Mouse (Mus musculus) erythroblast, embryonic 14.5 days (primary cell): ENCODE data around the gene Plagl1. TPM values are rescaled to one million over a fixed set of nuclear protein-coding genes. Genes with fewer than 3 reads are reported as not detected.
A peak's percentile ranks its signal among the peaks of the same experiment; 100 is the strongest.

Experiments
- H3K27me3 ChIP-seq: 2 replicates; pipeline ENCODE4 v1.6.1; 2012; ENCODE audit warnings: inconsistent platforms; ENCODE audit not compliant: control insufficient read depth
- H3K36me3 ChIP-seq: 2 replicates; pipeline ENCODE4 v1.6.1; 2012; ENCODE audit warnings: mild to moderate bottlenecking, inconsistent platforms; ENCODE audit not compliant: control insufficient read depth
- H3K4me1 ChIP-seq: 2 replicates; pipeline ENCODE4 v1.6.1; 2012; ENCODE audit warnings: inconsistent platforms; ENCODE audit not compliant: control insufficient read depth
- H3K4me3 ChIP-seq: replicated peaks from 2 replicates; pipeline ENCODE3; 2012; ENCODE audit warnings: moderate library complexity, mild to moderate bottlenecking, inconsistent platforms
- H3K9me3 ChIP-seq: 2 replicates; pipeline ENCODE4 v1.6.1; 2012; ENCODE audit warnings: low read length, inconsistent platforms, mixed read lengths; ENCODE audit not compliant: control insufficient read depth
- GATA1 ChIP-seq: IDR thresholded peaks from 2 replicates; pipeline ENCODE4 v1.6.1; 2012; ENCODE audit warnings: low read length, inconsistent platforms, mixed read lengths
- TAL1 ChIP-seq: IDR thresholded peaks from 3 replicates; pipeline ENCODE4 v1.6.1; 2012; ENCODE audit warnings: low read length, inconsistent platforms, mixed read lengths
- polyA plus RNA-seq: library from polyadenylated mRNA; stranded (reverse); fragments of >175 nt; gene quantifications from 2 replicates; pipeline ENCODE4 v1.2.3, GENCODE M21; 2012

Plagl1 gene
- polyA plus RNA-seq, 1 experiment: 0.02 TPM

DNA sequence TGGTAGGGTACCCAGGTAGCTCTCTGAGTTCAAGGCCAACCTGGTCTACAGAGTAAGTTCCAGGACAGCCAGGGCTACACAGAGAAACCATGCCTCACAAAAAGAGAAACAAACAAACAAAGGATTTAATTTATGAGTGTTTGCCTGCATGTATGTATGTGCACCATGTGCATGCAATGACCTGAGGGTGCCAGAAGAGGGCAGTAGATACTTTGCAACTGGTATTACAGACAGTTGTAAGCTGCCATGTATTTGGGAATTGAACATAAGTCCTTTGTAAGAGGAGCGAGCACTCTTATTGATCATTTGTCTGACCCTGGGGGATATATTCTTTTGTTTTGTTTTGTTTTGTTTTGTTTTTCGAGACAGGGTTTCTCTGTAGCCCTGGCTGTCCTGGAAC is 10.7 kb downstream of the Plagl1 start:
- Histone ChIP-seq H3K4me3 (no peak overlapping the region), H3K9me3 (peaks cover 5% of the 10 kb centered on the region), H3K27me3 (no peaks in the 10 kb centered on the region), H3K4me1 (no peaks in the 10 kb centered on the region), H3K36me3 (no peaks in the 10 kb centered on the region)
- TF ChIP-seq GATA1 (no peak), TAL1 (no peak)

DNA sequence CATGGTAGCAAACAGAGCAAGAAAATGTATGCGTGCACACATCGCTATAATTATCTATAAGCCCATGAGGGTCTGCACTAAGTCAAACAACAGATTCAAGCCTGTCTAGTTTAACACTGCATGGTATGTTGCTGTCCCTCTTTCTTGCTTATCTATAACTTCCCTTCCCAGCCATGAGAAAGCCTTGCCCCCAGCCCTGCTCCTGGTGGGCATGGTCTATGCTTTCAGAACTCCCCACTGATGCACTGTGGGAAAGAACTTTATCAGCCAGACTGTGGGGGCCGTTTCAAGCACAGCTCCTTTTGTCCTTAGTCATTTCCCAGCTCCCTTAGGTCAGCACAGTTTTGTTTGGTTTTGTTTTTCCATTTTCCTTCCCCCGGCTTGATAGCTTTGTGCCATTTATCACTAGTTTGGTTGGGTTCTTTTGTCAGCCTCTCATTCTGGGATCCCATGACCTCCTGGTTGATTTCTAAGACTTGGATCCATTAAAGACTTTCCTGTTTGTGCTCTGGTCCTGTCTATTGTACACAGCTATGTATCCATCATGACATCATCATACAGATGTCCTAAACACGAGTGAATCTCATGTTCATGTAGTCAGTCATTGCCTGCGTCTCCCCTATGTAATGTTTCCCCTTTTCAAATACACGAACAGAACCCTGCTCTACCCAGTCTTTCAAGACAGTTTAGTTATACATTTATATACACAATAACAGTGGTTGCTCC is 16.7 kb downstream of the Plagl1 start:
- no peaks in the 10 kb centered on the region for H3K36me3 ChIP-seq
- no peaks in the 10 kb centered on the region for H3K9me3 ChIP-seq
- no peaks in the 10 kb centered on the region for H3K27me3 ChIP-seq
- H3K4me3 ChIP-seq: no peak overlapping the region
- no peak for TF ChIP-seq GATA1
- no peak for TF ChIP-seq TAL1
- no peaks in the 10 kb centered on the region for H3K4me1 ChIP-seq

DNA sequence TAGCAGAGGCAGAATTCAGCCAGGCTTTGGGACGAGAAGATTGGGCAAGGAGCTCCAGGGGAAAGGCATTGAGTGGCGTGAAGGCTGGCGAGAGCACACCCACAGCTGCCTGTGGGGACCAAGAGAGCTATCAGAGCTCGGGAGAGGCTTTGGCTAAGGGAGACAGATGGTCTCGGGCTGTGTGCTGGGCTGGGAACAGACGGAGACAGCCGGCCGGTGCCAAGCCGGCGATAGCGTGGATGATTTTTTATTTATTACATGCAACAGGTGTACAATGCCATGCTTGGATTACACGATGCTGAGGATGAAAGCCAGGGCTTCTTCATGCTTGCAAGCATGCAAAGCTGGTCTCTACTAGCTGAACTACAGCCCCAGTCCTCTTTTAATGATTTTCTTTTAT is 22.2 kb downstream of the Plagl1 start:
- Histone ChIP-seq H3K36me3 (no peaks in the 10 kb centered on the region), H3K4me3 (no peak overlapping the region), H3K4me1 (no peaks in the 10 kb centered on the region), H3K27me3 (no peaks in the 10 kb centered on the region), H3K9me3 (no peaks in the 10 kb centered on the region)
- TF ChIP-seq GATA1 (no peak), TAL1 (no peak)

- TF ChIP-seq GATA1 (no peak), TAL1 (no peak)
These were observed 30.5 kb downstream of the Plagl1 start for GRCm38 (mm10) chr10:13090596-13091424.

DNA sequence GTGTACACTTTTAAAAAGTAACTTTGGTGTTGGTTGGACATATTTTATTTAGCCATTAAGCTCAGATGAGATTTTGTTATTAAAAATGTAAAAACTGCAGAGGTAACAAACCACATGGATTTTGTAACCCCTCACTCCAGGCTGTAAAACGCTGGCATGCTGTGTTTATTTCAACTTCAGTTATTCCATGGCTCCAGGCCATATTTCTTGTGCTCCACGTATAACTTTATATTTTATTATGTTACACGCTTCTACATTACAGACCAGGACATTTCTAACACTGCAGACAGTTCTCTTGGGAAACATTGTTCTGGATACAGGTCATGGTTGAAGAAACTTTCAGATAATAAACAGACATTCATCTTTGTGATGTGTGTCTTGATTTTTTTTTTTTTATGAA is 32.7 kb downstream of the Plagl1 start:
- H3K27me3 ChIP-seq: peaks cover 39% of the 10 kb centered on the region
- no peak for TF ChIP-seq GATA1
- TF ChIP-seq TAL1: no peak
- H3K4me3 ChIP-seq: no peak overlapping the region
- no peaks in the 10 kb centered on the region for H3K4me1 ChIP-seq
- H3K9me3 ChIP-seq: peaks cover 9% of the 10 kb centered on the region
- H3K36me3 ChIP-seq: no peaks in the 10 kb centered on the region

More at GRCm38 (mm10) chr10:13090596-13091424, 30.5 kb downstream of the Plagl1 start:
- H3K9me3 ChIP-seq: peaks cover 9% of the 10 kb centered on the region
- H3K27me3 ChIP-seq: peaks cover 39% of the 10 kb centered on the region
- no peaks in the 10 kb centered on the region for H3K36me3 ChIP-seq
- H3K4me3 ChIP-seq: peak overlapping the region; percentile 26
- H3K4me1 ChIP-seq: no peaks in the 10 kb centered on the region

DNA sequence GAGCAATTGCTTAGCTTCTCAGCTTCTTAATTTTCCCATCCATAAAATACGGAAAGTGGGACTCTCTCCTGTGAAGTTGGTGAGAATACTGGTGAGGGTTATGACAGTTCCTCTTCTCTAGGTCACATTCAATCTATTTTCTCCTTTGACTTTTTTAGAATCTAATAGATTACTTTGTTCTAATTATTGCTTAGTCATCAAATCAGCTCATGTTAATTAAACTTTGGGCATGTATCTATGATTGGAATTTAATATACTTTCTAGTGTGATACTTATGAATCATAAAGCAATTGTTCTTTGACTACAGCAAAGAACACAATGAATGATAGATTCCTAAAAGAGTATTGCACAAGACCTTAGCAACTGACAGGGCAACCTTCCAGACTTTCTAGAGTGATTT is 38.6 kb downstream of the Plagl1 start:
- H3K9me3 ChIP-seq: no peaks in the 10 kb centered on the region
- H3K4me1 ChIP-seq: no peaks in the 10 kb centered on the region
- no peak for TF ChIP-seq TAL1
- TF ChIP-seq GATA1: no peak
- no peaks in the 10 kb centered on the region for H3K27me3 ChIP-seq
- no peak overlapping the region for H3K4me3 ChIP-seq
- no peaks in the 10 kb centered on the region for H3K36me3 ChIP-seq

- H3K4me1 ChIP-seq: no peaks in the 10 kb centered on the region
- H3K4me3 ChIP-seq: no peak overlapping the region
- H3K36me3 ChIP-seq: no peaks in the 10 kb centered on the region
- TF ChIP-seq GATA1 (no peak), TAL1 (no peak)
- no peaks in the 10 kb centered on the region for H3K27me3 ChIP-seq
- H3K9me3 ChIP-seq: no peaks in the 10 kb centered on the region
These were observed 39.9 kb downstream of the Plagl1 start for GRCm38 (mm10) chr10:13100061-13100648.

GRCm38 (mm10) chr10:13102360-13102759 is 42.1 kb downstream of the Plagl1 start:
- H3K4me3 ChIP-seq: no peak overlapping the region
- H3K36me3 ChIP-seq: no peaks in the 10 kb centered on the region
- TF ChIP-seq GATA1: no peak
- TF ChIP-seq TAL1: no peak
- H3K9me3 ChIP-seq: no peaks in the 10 kb centered on the region
- no peaks in the 10 kb centered on the region for H3K27me3 ChIP-seq
- H3K4me1 ChIP-seq: no peaks in the 10 kb centered on the region

GRCm38 (mm10) chr10:13103838-13104237 is 43.5 kb downstream of the Plagl1 start:
- no peaks in the 10 kb centered on the region for H3K27me3 ChIP-seq
- TF ChIP-seq TAL1 (no peak), GATA1 (no peak)
- H3K4me3 ChIP-seq: no peak overlapping the region
- H3K9me3 ChIP-seq: no peaks in the 10 kb centered on the region
- no peaks in the 10 kb centered on the region for H3K4me1 ChIP-seq
- H3K36me3 ChIP-seq: no peaks in the 10 kb centered on the region
